Mouse (Mus musculus): ENCODE data around the gene Cdkn2d. TPM values are rescaled to one million over a fixed set of nuclear protein-coding genes. Genes with fewer than 3 reads are reported as not detected.

The Cdkn2d gene
- polyA plus RNA-seq, 1 experiment from 2014 or later: 72.1 TPM

- Histone ChIP-seq H3K27ac (replicated peaks) (peak overlapping the region; percentile 82), H3K36me3 (peaks cover 14% of the 10 kb centered on the region), H3K27me3 (no peaks in the 10 kb centered on the region), H3K9me3 (no peaks in the 10 kb centered on the region), H3K4me3 (peak overlapping the region; percentile 84), H3K4me2 (replicated peaks) (peak overlapping the region; percentile 70), H3K4me1 (peaks cover 34% of the 10 kb centered on the region), H3K9ac (replicated peaks) (peak overlapping the region; percentile 73)
- 82% methylated on average over 13 of the region's 13 CpGs for WGBS
- ATAC-seq (ENCODE audit: low FRiP score, low read depth): no peak
These were observed 2.5 kb downstream of the Cdkn2d start for GRCm38 (mm10) chr9:21288404-21289336.

DNA sequence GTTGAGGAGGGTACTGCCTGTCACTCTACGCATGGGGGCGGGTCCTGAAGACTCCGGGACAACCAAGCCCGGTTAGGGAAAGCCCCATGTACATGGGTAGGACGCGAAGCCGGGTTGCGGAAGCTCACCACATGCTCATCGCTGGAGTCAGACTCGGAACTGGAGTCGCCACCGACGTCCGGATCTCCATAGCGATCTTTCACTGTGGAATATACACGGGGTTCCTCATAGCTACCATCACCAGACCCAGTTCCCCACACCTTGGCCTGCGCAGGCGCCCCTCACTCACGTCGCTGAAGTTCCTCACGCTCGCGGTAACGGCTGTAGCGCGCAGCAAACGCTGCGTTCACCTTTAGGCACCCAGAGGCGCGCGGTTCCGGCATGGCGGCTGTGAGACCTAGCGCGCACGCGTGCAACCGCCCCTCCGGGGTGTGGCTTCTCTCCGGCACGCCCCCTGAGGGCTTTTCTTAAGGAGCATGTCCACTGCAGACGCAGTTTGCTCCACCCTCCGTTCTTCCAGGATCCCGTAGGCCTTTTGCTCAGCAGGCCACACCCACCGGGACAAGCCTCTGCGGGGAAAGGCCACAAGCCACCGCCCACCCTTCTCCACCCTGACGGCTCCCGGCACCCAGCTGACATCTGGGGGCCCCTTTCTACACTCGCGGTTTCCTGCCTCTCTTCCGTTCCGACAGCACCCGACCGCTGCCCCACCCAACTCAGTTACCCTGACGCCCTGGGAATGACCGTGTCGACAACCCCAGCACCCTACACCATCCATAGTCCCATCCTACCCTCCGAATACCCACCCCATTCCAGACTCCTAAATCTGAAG, 3.4 kb downstream of the Cdkn2d start, which contains the start of gene Kri1:
Gene Kri1 (minus strand): TSS at position 399 of the 832 bp plus-strand sequence.
- H3K9me3 ChIP-seq: no peaks in the 10 kb centered on the region
- H3K27ac ChIP-seq (replicated peaks): peak within 1 kb of the TSS; percentile 82
- peak within 1 kb of the TSS; percentile 84 for H3K4me3 ChIP-seq
- H3K4me1 ChIP-seq: peaks cover 34% of the 10 kb centered on the region
- H3K4me2 ChIP-seq (replicated peaks): peak within 1 kb of the TSS; percentile 70
- no peaks in the 10 kb centered on the region for H3K27me3 ChIP-seq
- WGBS: 1% methylated on average over 59 of the region's 59 CpGs
- peak; percentile 69 for ATAC-seq (ENCODE audit: low FRiP score, low read depth)
- peak within 1 kb of the TSS; percentile 73 for H3K9ac ChIP-seq (replicated peaks)
- H3K36me3 ChIP-seq: peaks cover 18% of the 10 kb centered on the region

DNA sequence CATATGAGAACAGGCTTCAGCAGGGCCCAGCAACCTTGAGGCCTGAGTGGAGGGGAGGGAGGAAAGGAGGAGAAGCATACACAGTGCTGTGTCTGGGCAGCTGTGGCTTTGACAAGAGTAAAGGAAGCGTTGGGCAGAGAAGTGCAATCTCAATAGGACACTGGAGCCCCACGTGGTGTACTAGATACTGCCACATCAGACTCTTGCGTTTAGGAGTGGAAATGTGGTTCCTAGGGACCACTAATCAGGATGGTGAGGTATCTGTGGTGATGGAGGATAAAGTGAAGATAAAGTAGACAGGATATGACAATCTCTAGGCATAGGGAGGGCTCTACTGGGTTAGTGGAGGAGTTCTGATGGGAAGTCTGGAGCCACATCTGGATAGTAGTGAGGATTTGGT, 4.5 kb downstream of the Cdkn2d start:
- WGBS: 73% methylated on average over 3 of the region's 3 CpGs
- peaks cover 26% of the 10 kb centered on the region for H3K36me3 ChIP-seq
- H3K27me3 ChIP-seq: no peaks in the 10 kb centered on the region
- H3K9ac ChIP-seq (replicated peaks): peak overlapping the region; percentile 73; the same call in 1 of the 2 replicates
- H3K4me1 ChIP-seq: peaks cover 34% of the 10 kb centered on the region
- H3K4me3 ChIP-seq: peak overlapping the region; percentile 84
- H3K9me3 ChIP-seq: no peaks in the 10 kb centered on the region
- H3K27ac ChIP-seq (replicated peaks): no peak overlapping the region
- peak overlapping the region; percentile 70 for H3K4me2 ChIP-seq (replicated peaks)
- no peak for ATAC-seq (ENCODE audit: low FRiP score, low read depth)

GRCm38 (mm10) chr9:21283994-21284393, 7.2 kb downstream of the Cdkn2d start:
- ATAC-seq (ENCODE audit: low FRiP score, low read depth): no peak
- H3K36me3 ChIP-seq: peaks cover 51% of the 10 kb centered on the region
- H3K4me2 ChIP-seq (replicated peaks): no peak overlapping the region
- no peak overlapping the region for H3K9ac ChIP-seq (replicated peaks)
- peaks cover 22% of the 10 kb centered on the region for H3K4me1 ChIP-seq
- H3K27ac ChIP-seq (replicated peaks): no peak overlapping the region
- 92% methylated on average over 3 of the region's 3 CpGs for WGBS
- H3K27me3 ChIP-seq: no peaks in the 10 kb centered on the region
- no peak overlapping the region for H3K4me3 ChIP-seq
- no peaks in the 10 kb centered on the region for H3K9me3 ChIP-seq

GRCm38 (mm10) chr9:21283591-21283990, 7.6 kb downstream of the Cdkn2d start:
- no peak overlapping the region for H3K9ac ChIP-seq (replicated peaks)
- H3K27ac ChIP-seq (replicated peaks): no peak overlapping the region
- no peak overlapping the region for H3K4me3 ChIP-seq
- no peak overlapping the region for H3K4me2 ChIP-seq (replicated peaks)
- no peak for ATAC-seq (ENCODE audit: low FRiP score, low read depth)
- H3K36me3 ChIP-seq: peaks cover 55% of the 10 kb centered on the region
- H3K4me1 ChIP-seq: peaks cover 18% of the 10 kb centered on the region
- WGBS: 90% methylated on average over 5 of the region's 5 CpGs
- H3K9me3 ChIP-seq: no peaks in the 10 kb centered on the region
- H3K27me3 ChIP-seq: no peaks in the 10 kb centered on the region

DNA sequence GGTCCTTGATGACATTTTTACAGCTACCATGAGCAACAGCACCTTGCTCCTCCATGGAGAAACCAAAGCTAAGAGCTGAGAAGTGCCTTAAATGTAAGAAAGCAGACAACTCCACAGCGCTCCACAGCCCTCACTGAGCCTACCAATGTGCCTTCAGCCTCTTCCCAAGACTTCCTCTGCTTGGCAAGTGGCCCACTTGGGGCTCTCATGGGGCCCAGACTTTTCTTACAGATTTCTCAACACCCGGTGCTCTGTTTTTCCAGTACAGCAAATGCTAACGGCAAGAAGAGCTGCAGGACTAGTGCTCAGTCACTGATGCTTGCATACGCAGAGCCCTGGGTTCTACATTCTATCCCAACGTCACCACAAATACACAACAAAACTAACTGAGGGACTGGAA, 13.4 kb downstream of the Cdkn2d start:
- no peaks in the 10 kb centered on the region for H3K9me3 ChIP-seq
- no peaks in the 10 kb centered on the region for H3K4me1 ChIP-seq
- WGBS: 98% methylated on average over 5 of the region's 5 CpGs
- H3K27me3 ChIP-seq: no peaks in the 10 kb centered on the region
- no peak overlapping the region for H3K9ac ChIP-seq (replicated peaks)
- ATAC-seq (ENCODE audit: low FRiP score, low read depth): no peak
- H3K4me2 ChIP-seq (replicated peaks): no peak overlapping the region
- H3K27ac ChIP-seq (replicated peaks): no peak overlapping the region
- peaks cover 93% of the 10 kb centered on the region for H3K36me3 ChIP-seq
- H3K4me3 ChIP-seq: no peak overlapping the region

- ATAC-seq (ENCODE audit: low FRiP score, low read depth): no peak
- H3K27ac ChIP-seq (replicated peaks): no peak overlapping the region
- no peaks in the 10 kb centered on the region for H3K27me3 ChIP-seq
- H3K4me3 ChIP-seq: no peak overlapping the region
- H3K9ac ChIP-seq (replicated peaks): no peak overlapping the region
- peaks cover 96% of the 10 kb centered on the region for H3K36me3 ChIP-seq
- no peaks in the 10 kb centered on the region for H3K4me1 ChIP-seq
- H3K4me2 ChIP-seq (replicated peaks): no peak overlapping the region
- no peaks in the 10 kb centered on the region for H3K9me3 ChIP-seq
- WGBS: 88% methylated on average over 8 of the region's 8 CpGs
These were observed 14.9 kb downstream of the Cdkn2d start for GRCm38 (mm10) chr9:21276307-21276706.

- peaks cover 96% of the 10 kb centered on the region for H3K36me3 ChIP-seq
- H3K4me1 ChIP-seq: no peaks in the 10 kb centered on the region
- WGBS: 90% methylated on average over 12 of the region's 12 CpGs
- no peak overlapping the region for H3K9ac ChIP-seq (replicated peaks)
- H3K4me3 ChIP-seq: no peak overlapping the region
- ATAC-seq (ENCODE audit: low FRiP score, low read depth): no peak
- no peaks in the 10 kb centered on the region for H3K9me3 ChIP-seq
- no peaks in the 10 kb centered on the region for H3K27me3 ChIP-seq
- H3K4me2 ChIP-seq (replicated peaks): no peak overlapping the region
- H3K27ac ChIP-seq (replicated peaks): no peak overlapping the region
These were observed 15.5 kb downstream of the Cdkn2d start for GRCm38 (mm10) chr9:21275727-21276126.

GRCm38 (mm10) chr9:21275013-21275710, 16.0 kb downstream of the Cdkn2d start:
- Histone ChIP-seq H3K9me3 (no peaks in the 10 kb centered on the region), H3K4me2 (replicated peaks) (no peak overlapping the region), H3K9ac (replicated peaks) (no peak overlapping the region), H3K27me3 (no peaks in the 10 kb centered on the region), H3K27ac (replicated peaks) (no peak overlapping the region), H3K4me1 (no peaks in the 10 kb centered on the region), H3K36me3 (peaks cover 98% of the 10 kb centered on the region), H3K4me3 (no peak overlapping the region)
- WGBS: 83% methylated on average over 7 of the region's 7 CpGs
- ATAC-seq (ENCODE audit: low FRiP score, low read depth): no peak

DNA sequence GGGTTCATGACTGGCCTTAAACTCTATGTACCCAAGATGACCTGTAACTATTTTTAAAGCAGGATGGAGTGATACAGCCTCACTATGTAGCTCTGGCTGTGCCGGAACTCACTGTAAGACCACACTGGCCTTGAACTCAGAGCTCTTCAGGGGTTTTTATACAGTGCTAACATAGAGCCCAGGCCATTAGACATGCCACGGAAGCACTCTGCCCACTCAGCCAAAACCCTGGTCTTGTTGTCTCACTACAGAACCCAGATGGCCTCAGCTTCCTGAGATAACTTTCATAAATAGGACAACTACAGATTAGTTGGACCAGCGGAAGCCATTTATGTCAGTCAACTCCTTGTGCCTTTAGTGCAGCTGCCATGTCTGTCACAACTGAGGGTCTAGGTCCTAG, 16.9 kb downstream of the Cdkn2d start:
- peaks cover 96% of the 10 kb centered on the region for H3K36me3 ChIP-seq
- WGBS: 92% methylated on average over 3 of the region's 3 CpGs

GRCm38 (mm10) chr9:21273520-21274228, 17.5 kb downstream of the Cdkn2d start:
- WGBS: 83% methylated on average over 7 of the region's 7 CpGs
- no peak for ATAC-seq (ENCODE audit: low FRiP score, low read depth)
- H3K4me1 ChIP-seq: no peaks in the 10 kb centered on the region
- peaks cover 96% of the 10 kb centered on the region for H3K36me3 ChIP-seq
- no peak overlapping the region for H3K27ac ChIP-seq (replicated peaks)
- H3K9ac ChIP-seq (replicated peaks): no peak overlapping the region
- no peaks in the 10 kb centered on the region for H3K9me3 ChIP-seq
- H3K4me3 ChIP-seq: no peak overlapping the region
- H3K27me3 ChIP-seq: no peaks in the 10 kb centered on the region
- H3K4me2 ChIP-seq (replicated peaks): no peak overlapping the region

More for the DNA sequence above, 16.9 kb downstream of the Cdkn2d start:
- ATAC-seq (ENCODE audit: low FRiP score, low read depth): no peak
- H3K27me3 ChIP-seq: no peaks in the 10 kb centered on the region
- H3K9ac ChIP-seq (replicated peaks): no peak overlapping the region
- H3K27ac ChIP-seq (replicated peaks): no peak overlapping the region
- no peak overlapping the region for H3K4me3 ChIP-seq
- no peak overlapping the region for H3K4me2 ChIP-seq (replicated peaks)
- no peaks in the 10 kb centered on the region for H3K9me3 ChIP-seq
- no peaks in the 10 kb centered on the region for H3K4me1 ChIP-seq

Measured in midbrain, embryonic 12.5 days (tissue).